Comparison of ENCODE assay signal across 12 mouse cellular contexts in the genomic region with DNA sequence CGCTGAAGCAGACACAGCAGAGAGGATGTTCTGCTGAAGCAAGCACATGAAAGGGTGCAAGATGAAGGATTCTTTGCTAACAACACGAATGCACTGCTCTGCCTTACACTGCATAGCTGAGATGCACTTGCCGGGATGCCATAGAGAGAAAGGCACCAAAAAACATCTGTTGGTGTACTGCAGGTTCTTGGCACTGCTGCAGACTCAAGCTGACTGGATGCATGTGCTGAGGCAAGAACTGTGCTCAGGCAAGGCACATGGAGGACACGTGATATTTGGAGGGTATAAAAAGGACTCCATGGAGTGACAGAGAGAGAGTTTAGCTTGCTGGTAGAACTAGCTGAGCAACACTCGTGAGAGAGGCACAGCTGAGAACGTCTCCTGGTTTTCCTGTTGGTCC.
DNase-seq lines count a peak whose midpoint lies in the region; TF ChIP-seq lines count a peak whose summit lies in the region.
"Had no signal": no experiment of that assay in that cellular context is flagged by ENCODE, and none has a peak within 500 bp of the region (broad histone marks: within the 10 kb centered on the region; RNA-seq: fewer than 3 reads in every experiment).

No protein-coding gene starts in this region.

- no peak for TF ChIP-seq CTCF in layer of hippocampus, adult 2 months (conservative IDR thresholded peaks at IDR 0.05)

- H3K27ac ChIP-seq in layer of hippocampus, adult 2 months: peak overlapping the region; percentile 23; the same call in 1 of the 2 replicates
- H3K27ac ChIP-seq: embryonic facial prominence, embryonic 13.5 days; embryonic facial prominence, embryonic 15.5 days; forebrain, embryonic 10.5 days; forebrain, embryonic 12.5 days had no signal

- H3K4me3 ChIP-seq in layer of hippocampus, adult 2 months: no peak overlapping the region
- H3K4me3 ChIP-seq: embryonic facial prominence, embryonic 13.5 days; embryonic facial prominence, embryonic 15.5 days; erythroblast, embryonic 14.5 days; forebrain, embryonic 10.5 days; forebrain, embryonic 12.5 days had no signal

- DNase-seq in layer of hippocampus, adult 2 months (ENCODE audit: low spot score in 2 of 2): no peak
- no peak for DNase-seq in layer of hippocampus, adult 8-10 months (ENCODE audit: low spot score in 2 of 2)
- peak; percentile 17 for DNase-seq in right cerebral cortex, adult 18-20 months
- DNase-seq in right cerebral cortex, adult 2 months (ENCODE audit: low spot score in 2 of 2): no peak
- DNase-seq in telencephalon, adult 2 months (ENCODE audit: low read depth, low spot score): peak; percentile 43
- no peak for DNase-seq in lung, postnatal 14 days
- DNase-seq: cerebellum, adult 9-11 months had no signal

Comparison
In these comparisons a context has a peak if more than half of its experiments do, and no peak if none do; other contexts are left out.
1. DNase-seq: peak in right cerebral cortex, adult 18-20 months (single experiment) and telencephalon, adult 2 months (single experiment); none in layer of hippocampus, adult 2 months (0 of 2), layer of hippocampus, adult 8-10 months (0 of 2), right cerebral cortex, adult 2 months (0 of 2) and lung, postnatal 14 days (single experiment).